Mouse (Mus musculus): ENCODE data around the gene Nebl.

DNA sequence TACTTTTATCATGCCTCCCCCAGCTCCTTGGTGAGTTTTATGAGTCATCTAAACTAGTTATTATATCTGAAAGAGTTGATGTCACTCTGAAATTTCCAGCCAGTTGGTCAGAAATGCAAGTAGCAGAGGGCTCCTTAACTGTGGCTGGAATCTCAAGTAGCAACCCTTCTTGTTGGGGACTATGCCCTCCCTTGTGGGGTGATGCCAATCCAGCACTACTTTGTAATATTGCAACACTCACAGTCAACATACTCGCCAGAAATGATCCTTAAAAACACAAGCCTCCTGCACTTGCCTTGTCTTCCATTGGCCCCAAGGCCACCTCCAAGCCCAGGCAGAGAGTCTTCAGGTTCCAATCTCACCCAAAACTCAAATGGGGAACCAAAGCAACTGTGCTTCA lies 13.0 kb downstream of the Nebl start:
- TF ChIP-seq POLR2A (IDR thresholded peaks at IDR 0.05; ENCODE audit: insufficient read length, low read depth) (no peak), USF1 (IDR thresholded peaks at IDR 0.05; ENCODE audit: low read depth) (no peak), MAX (IDR thresholded peaks at IDR 0.05; ENCODE audit: low read depth) (no peak), POLR2AphosphoS2 (IDR thresholded peaks at IDR 0.05; ENCODE audit: insufficient read length, low read depth) (no peak), SRF (IDR thresholded peaks at IDR 0.05; ENCODE audit: control insufficient read depth, insufficient read length, low read depth) (no peak), TCF12 (IDR thresholded peaks at IDR 0.05; ENCODE audit: insufficient read depth, poor library complexity, severe bottlenecking) (no peak), E2F4 (IDR thresholded peaks at IDR 0.05; ENCODE audit: insufficient read depth) (no peak), CEBPB (IDR thresholded peaks at IDR 0.05; ENCODE audit: insufficient read depth, poor library complexity, severe bottlenecking) (no peak)

Data from myocyte (in vitro differentiated cells).